Mouse (Mus musculus): ENCODE measurements around the gene Olfr547.

DNA sequence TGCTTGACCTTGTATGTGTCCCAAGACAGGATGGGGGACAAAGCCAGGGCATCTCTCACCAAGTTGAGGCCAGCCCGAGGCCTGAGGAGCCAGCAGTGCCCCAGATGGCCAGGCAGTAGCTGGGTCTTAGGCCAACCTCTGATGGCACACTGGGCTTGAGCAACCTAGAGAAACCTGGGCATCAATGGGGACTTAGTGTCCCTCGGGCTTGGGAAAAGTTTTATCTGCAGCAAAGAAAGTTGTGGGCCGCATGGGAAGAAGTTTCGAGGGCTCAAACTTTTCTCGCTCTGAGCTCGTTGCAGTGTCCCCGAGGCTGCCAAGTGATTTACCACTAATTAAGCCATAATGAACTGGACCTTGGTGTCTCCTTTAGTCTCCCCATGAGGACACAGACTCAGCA lies 24.8 kb upstream of the Olfr547 start:
- TF ChIP-seq HCFC1 (IDR thresholded peaks at IDR 0.05; ENCODE audit: borderline replicate concordance, insufficient read depth, low read length): no peak
- no peak for TF ChIP-seq CHD2 (IDR thresholded peaks at IDR 0.05; ENCODE audit: low read depth, low read length)

All from ES-E14 (cell line).